Mouse (Mus musculus): ENCODE results near the gene Btbd35f23. TPM values are rescaled to one million over a fixed set of nuclear protein-coding genes. Genes with fewer than 3 reads are reported as not detected.
"Not testable (repeated sequence)": the region's sequence is repeated elsewhere in the genome, so short reads cannot be mapped to it uniquely, and the experiment has no call there.

The Btbd35f23 gene
- not detected in 2 replicates for polyA plus RNA-seq (2015; fragmentation: Nextera tagmentation; extraction: Ambion mirVana)

DNA sequence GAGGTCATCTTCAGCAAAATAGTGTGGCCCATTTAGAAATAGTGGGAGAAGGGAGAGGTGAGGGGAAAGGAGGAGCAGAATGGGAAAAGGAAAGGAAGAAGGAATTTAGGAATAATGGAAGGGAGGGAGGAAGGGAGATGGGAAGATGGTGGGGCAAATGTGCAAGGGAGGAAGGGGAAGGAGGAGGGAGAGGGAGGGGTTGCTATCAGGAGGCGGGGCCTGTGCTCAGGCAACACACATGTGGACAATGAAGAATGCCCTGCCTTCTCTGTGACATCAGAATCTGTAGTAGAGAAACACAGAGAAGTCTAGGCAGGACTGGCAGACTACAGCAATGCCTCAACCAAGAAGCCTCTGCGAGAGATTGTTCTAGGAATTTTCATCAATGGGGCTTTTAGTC, at the start of gene Btbd35f23:
Gene Btbd35f23 (plus strand): TSS at position 301 of the 400 bp plus-strand sequence.
- not testable (repeated sequence) for H3K36me3 ChIP-seq (replicated peaks); H3K27ac ChIP-seq; H3K9me3 ChIP-seq; H3K9ac ChIP-seq; ATAC-seq (replicated peaks); H3K4me2 ChIP-seq; H3K4me3 ChIP-seq; H3K27me3 ChIP-seq (replicated peaks); H3K4me1 ChIP-seq
- WGBS: 58% methylated on average over 2 of the region's 2 CpGs

Other genes with a start within 250 kb of the Btbd35f23 start
- not detected in 2 replicates for gene Btbd35f24, start 119.0 kb downstream of the Btbd35f23 start, polyA plus RNA-seq (2015; fragmentation: Nextera tagmentation; extraction: Ambion mirVana)